Mouse (Mus musculus): ENCODE results near the gene Slc29a3. TPM values are rescaled to one million over a fixed set of nuclear protein-coding genes. Genes with fewer than 3 reads are reported as not detected.

Slc29a3 gene
- polyA plus RNA-seq, 1 experiment: 0.27 TPM

DNA sequence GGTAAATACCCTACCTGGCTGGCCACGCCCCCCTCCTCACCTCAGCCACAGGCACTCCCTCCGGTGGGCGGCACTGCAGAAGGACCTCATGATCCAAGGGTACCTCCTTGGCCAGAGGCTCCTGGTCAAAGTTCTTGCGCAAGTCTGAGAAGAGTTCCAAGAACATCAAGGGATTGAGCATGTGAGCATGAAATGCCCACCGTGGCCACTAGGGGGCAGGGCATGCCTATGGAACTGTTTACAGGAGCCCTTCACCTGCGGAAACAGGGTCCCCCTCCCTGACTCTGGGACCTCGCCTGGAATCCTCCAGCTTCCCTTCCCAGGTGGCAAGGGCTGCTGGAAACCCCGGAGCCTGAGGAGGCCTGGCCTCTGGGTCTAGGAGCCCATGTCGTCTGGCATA is 27.0 kb upstream of the Slc29a3 start:
- TF ChIP-seq GATA1 (IDR thresholded peaks at IDR 0.05; ENCODE audit: low read length): no peak

DNA sequence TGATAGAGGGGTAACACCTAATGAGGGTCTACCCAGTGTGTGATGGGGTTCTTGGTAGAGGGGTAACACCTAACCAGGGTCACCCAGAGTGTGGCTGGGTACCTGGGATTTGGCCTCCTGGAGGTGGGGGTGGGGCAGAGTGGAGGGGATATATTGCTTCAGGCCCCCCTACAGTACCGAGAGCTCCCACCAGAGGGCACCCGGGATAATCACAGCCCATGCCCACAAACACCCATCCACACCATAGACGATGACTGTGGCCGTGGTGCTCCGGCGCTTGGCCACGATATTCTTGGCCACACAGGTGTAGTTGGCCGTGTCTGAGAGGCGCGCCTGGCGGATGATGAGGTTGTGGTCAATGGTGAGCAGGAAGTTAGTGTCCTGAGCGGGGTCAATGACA is 25.9 kb upstream of the Slc29a3 start:
- TF ChIP-seq GATA1 (IDR thresholded peaks at IDR 0.05; ENCODE audit: low read length): no peak

DNA sequence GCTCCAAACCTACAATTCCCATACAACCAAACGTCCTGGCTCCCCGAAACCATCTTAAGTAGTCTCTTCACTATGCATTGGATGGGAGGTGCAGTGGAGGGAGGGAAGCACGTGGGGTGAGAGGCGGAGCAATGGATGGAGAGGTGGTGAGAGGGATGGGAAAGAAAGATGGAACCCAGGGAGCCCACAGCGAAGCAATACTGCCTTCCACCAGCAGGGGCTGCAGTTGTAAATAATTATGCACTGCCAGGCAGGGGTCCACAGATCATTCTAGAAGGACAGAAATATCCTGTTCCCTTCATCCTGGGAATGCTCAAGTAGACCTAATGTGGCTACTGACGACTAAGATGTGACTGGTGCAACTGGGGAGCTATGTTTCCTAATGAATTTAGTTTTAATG is 22.9 kb upstream of the Slc29a3 start:
- TF ChIP-seq GATA1 (IDR thresholded peaks at IDR 0.05; ENCODE audit: low read length): no peak

- no peak for TF ChIP-seq GATA1 (IDR thresholded peaks at IDR 0.05; ENCODE audit: low read length)
These were observed 22.0 kb upstream of the Slc29a3 start for GRCm38 (mm10) chr10:60774616-60775015.

GRCm38 (mm10) chr10:60770855-60771254 is 18.3 kb upstream of the Slc29a3 start:
- no peak for TF ChIP-seq GATA1 (IDR thresholded peaks at IDR 0.05; ENCODE audit: low read length)

DNA sequence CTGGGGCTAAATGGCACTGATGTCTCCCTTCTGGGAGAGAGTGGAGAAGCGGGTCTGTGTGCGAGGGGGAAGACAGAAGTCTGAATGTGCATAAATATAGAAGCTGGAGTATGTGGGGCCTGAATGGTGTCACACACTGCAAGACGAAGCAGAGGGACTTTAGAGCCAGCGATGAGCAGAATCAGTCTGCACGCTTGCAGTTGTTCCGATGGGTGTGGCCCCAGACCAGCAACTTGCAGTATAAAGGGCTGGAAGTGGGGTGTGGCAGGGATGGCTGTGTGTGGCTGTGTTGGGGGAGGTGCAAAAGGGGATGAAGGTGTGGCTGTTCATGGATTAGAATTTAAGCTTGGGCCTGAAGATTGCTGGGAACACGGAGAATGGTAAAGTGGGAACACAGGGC is 16.0 kb upstream of the Slc29a3 start:
- no peak for TF ChIP-seq GATA1 (IDR thresholded peaks at IDR 0.05; ENCODE audit: low read length)

- TF ChIP-seq GATA1 (IDR thresholded peaks at IDR 0.05; ENCODE audit: low read length): no peak
These were observed 14.8 kb upstream of the Slc29a3 start for GRCm38 (mm10) chr10:60767400-60767799.

- TF ChIP-seq GATA1 (IDR thresholded peaks at IDR 0.05; ENCODE audit: low read length): no peak
These were observed 9.5 kb upstream of the Slc29a3 start for GRCm38 (mm10) chr10:60762126-60762525.

- TF ChIP-seq GATA1 (IDR thresholded peaks at IDR 0.05; ENCODE audit: low read length): no peak
These were observed 7.8 kb upstream of the Slc29a3 start for GRCm38 (mm10) chr10:60760377-60760776.

- TF ChIP-seq GATA1 (IDR thresholded peaks at IDR 0.05; ENCODE audit: low read length): no peak
These were observed 4.4 kb upstream of the Slc29a3 start for GRCm38 (mm10) chr10:60756992-60757391.

DNA sequence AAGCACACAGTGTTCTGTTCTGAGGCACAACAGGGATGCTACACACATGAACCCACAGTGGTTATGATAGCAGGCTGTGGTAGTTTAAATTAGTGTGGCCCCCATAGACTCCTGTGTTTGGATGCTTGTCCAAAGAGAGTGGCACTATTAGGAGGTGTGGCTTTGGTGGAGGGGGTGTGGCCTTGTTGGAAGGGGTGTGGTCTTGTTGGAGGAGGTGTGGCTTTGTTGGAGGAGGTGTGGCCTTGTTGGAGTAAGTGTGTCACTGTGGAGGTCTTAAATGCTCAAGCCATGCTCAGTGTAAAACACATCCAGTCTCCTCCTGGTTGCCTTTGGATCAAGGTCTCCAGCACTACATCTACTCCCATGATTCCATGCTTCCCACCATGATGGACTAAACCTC is 3.6 kb upstream of the Slc29a3 start:
- no peak for TF ChIP-seq GATA1 (IDR thresholded peaks at IDR 0.05; ENCODE audit: low read length)

- TF ChIP-seq GATA1 (IDR thresholded peaks at IDR 0.05; ENCODE audit: low read length): no peak
These were observed 1.3 kb upstream of the Slc29a3 start for GRCm38 (mm10) chr10:60753941-60754340.

DNA sequence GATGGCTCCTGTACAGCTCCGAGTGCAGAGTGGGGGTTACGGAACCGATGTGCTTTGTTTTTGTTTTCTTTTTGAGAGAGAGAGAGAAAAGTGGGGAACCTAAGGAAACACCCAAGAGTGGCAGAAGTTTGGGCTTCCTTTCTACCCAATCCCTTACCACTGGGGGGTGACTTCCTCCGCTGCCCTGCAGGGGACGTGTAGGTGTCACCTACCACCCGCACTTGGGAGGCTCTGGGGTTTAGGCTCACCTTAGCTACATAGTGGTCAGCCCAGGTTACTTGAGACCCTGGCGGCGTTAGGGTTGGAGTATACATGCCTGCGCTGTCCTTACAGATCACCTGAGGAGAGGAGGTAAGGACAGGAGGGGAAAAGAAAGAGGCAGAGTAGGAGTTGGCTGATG is 667 bp upstream of the Slc29a3 start:
- no peak for TF ChIP-seq GATA1 (IDR thresholded peaks at IDR 0.05; ENCODE audit: low read length)

GRCm38 (mm10) chr10:60747667-60748212 is 4.9 kb downstream of the Slc29a3 start:
- TF ChIP-seq GATA1 (IDR thresholded peaks at IDR 0.05; ENCODE audit: low read length): no peak

- no peak for TF ChIP-seq GATA1 (IDR thresholded peaks at IDR 0.05; ENCODE audit: low read length)
These were observed 6.1 kb downstream of the Slc29a3 start for GRCm38 (mm10) chr10:60746512-60746911.

DNA sequence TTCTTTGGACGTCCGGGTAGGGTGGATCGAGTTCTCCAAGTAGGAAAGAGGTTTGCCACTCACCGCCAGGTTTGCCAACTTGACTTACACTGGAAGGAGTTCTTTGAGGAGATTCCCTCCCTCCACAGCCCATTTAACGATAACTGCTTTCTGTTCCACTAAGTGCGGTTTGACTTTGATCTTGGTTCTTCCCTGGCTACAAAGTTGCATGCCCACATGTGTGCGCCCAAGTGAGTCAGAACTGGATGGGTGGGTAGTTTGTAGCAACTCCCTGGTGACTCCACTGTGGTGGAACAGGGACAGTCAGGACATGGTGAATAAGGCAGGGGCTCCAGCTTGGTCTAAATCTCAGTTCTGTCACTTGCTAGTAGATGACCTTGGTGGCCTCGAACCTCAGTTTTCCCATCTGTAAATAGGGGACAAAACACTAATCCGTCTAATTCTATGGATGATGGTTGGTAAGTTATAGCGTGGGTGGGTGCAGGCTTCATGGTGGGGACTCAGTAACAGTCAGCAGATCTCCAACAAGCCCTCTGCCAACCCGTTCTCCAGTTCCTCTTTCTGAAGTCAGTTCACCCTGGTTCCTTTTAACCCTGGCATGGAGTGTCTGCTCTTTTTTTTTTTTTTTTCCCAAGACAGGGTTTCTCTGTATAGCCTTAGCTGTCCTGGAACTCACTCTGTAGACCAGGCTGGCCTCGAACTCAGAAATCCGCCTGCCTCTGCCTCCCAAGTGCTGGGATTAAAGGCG is 7.9 kb downstream of the Slc29a3 start:
- TF ChIP-seq GATA1 (IDR thresholded peaks at IDR 0.05; ENCODE audit: low read length): no peak

DNA sequence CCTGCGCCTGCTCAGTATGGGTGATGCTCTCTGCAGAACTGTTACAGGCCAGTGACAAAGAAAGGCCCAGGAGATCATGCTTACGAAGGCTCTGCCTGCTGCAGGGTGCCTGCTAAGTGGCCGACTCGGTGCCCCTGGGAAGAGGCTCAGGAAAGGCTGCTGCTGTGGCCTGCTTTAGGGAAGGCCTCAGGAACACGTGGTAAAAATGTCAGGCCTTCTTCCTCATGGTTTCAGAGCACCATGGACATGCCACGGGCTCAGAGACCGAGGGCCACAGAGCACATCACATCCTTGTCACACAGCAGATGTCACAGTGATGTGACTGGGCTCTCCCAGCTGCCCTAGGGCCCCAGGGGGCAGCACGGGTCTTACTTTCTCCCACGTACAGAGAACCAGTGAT is 8.9 kb downstream of the Slc29a3 start:
- TF ChIP-seq GATA1 (IDR thresholded peaks at IDR 0.05; ENCODE audit: low read length): no peak
